Mouse (Mus musculus) heart, embryonic 14.5 days (tissue): ENCODE data around the gene Bbs5. TPM values are rescaled to one million over a fixed set of nuclear protein-coding genes. Genes with fewer than 3 reads are reported as not detected.

ENCODE experiments used
- ATAC-seq: fragments of 200-750 bp; cut with Nextera tagmentation; 2 replicates; pipeline ENCODE4 v1.8.0; 2017; ENCODE audit warnings: low read depth, moderate TSS enrichment; ENCODE audit not compliant: insufficient number of reproducible peaks, insufficient read depth, low FRiP score
- H3K27ac ChIP-seq, 2 experiments: fragments of 200-500 bp in 1 of 2; fragments of 300-500 bp in 1 of 2; sonication (generic) in 1 of 2; replicated peaks in 1 of 2; 2 replicates each; pipeline ENCODE4 v1.5.1; 2012 to 2014; ENCODE audit warnings: low read depth in 2 of 2, low read length in 2 of 2, control low read depth in 1 of 2, mild to moderate bottlenecking in 1 of 2, mixed read lengths in 1 of 2; ENCODE audit not compliant: control insufficient read depth in 1 of 2, insufficient read depth in 1 of 2
- H3K27me3 ChIP-seq: fragments of 300-500 bp; sonication (generic); 2 replicates; pipeline ENCODE4 v1.6.1; 2014; ENCODE audit warnings: mild to moderate bottlenecking, low read length, control low read depth; ENCODE audit not compliant: control insufficient read depth, insufficient read depth
- H3K36me3 ChIP-seq: fragments of 300-500 bp; sonication (generic); 2 replicates; pipeline ENCODE4 v1.6.1; 2014; ENCODE audit warnings: mild to moderate bottlenecking, control low read depth, low read length, mixed read lengths; ENCODE audit not compliant: control insufficient read depth, insufficient read depth
- H3K4me1 ChIP-seq, 2 experiments: fragments of 200-500 bp in 1 of 2; fragments of 300-500 bp in 1 of 2; sonication (generic) in 1 of 2; 2 replicates each; pipeline ENCODE4 v1.6.1; 2012 to 2014; ENCODE audit warnings: low read length in 2 of 2, control low read depth in 1 of 2, mixed read lengths in 1 of 2; ENCODE audit not compliant: control insufficient read depth in 2 of 2, insufficient read depth in 2 of 2
- H3K4me2 ChIP-seq: fragments of 300-500 bp; sonication (generic); 2 replicates; pipeline ENCODE4 v1.6.1; 2014; ENCODE audit warnings: mild to moderate bottlenecking, low read length
- H3K4me3 ChIP-seq, 2 experiments: fragments of 200-500 bp in 1 of 2; fragments of 300-500 bp in 1 of 2; sonication (generic) in 1 of 2; 2 replicates each; pipeline ENCODE4 v1.5.1; 2012 to 2014; ENCODE audit warnings: low read length in 2 of 2, mild to moderate bottlenecking in 2 of 2, control low read depth in 1 of 2, low read depth in 1 of 2, moderate library complexity in 1 of 2; ENCODE audit not compliant: control insufficient read depth in 1 of 2, insufficient read depth in 1 of 2
- H3K9ac ChIP-seq: fragments of 300-500 bp; sonication (generic); 2 replicates; pipeline ENCODE4 v1.6.1; 2014; ENCODE audit warnings: mild to moderate bottlenecking, low read length
- H3K9me3 ChIP-seq: fragments of 300-500 bp; sonication (generic); 2 replicates; pipeline ENCODE4 v1.6.1; 2016; ENCODE audit warnings: low read length, control low read depth; ENCODE audit not compliant: control insufficient read depth
- WGBS: fragments of 180-500 bp; shearing (Covaris S2); extraction: QIAGEN DNeasy Blood & Tissue Kit; methylation state at CpG from one replicate; pipeline ENCODE4 v1.1.7; 2014; 5-methylcytosine and 5-hydroxymethylcytosine counted together
- polyA plus RNA-seq: library from polyadenylated mRNA; unstranded; fragments of >200 nt; fragmentation: Nextera tagmentation; extraction: Ambion mirVana; gene quantifications from 2 replicates; pipeline ENCODE4 v1.2.1, GENCODE M21; 2014

The Bbs5 gene
- polyA plus RNA-seq, 1 experiment from 2014 or later: 10.7 TPM

GRCm38 (mm10) chr2:69712981-69713625, 66.1 kb downstream of the Bbs5 start, which contains the start of gene Fastkd1:
TSS of gene Fastkd1 (minus strand) at chr2:69713516.
- H3K9me3 ChIP-seq: no peaks in the 10 kb centered on the region
- WGBS: under 1% methylated on average over 37 of the region's 39 CpGs
- H3K4me2 ChIP-seq: peak within 1 kb of the TSS; percentile 66
- ATAC-seq: peak; percentile 95
- H3K36me3 ChIP-seq: peaks cover 22% of the 10 kb centered on the region
- H3K27me3 ChIP-seq: no peaks in the 10 kb centered on the region
- peak within 1 kb of the TSS; percentile 67 to 98 for H3K4me3 ChIP-seq
- no peaks in the 10 kb centered on the region for H3K4me1 ChIP-seq
- peak within 1 kb of the TSS; percentile 82 for H3K9ac ChIP-seq
- peak within 1 kb of the TSS; percentile 84 to 96 for H3K27ac ChIP-seq

DNA sequence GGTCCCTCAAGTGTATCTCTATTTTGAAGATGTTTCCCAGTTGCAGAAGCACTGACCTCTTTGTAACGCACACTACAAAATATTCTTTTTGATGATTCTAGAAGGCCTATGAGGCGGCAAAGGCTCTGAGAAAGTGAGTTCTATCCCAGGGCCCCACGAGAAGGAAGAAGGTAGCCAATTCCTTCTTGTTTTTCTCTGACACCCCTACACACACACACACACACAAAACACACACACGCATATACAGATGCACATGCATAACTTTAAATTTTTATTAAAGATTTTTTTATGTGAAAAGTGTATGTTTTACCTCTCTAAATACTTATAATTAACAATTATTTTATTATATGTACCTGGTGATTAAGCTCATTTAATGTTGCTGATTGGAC, 66.6 kb downstream of the Bbs5 start:
- no peak overlapping the region; the same call in 1 of the 2 replicates for H3K9ac ChIP-seq
- H3K4me3 ChIP-seq: peak overlapping the region in 1 of 2 experiments; percentile 67; a peak in 2 of 4 replicates
- H3K9me3 ChIP-seq: no peaks in the 10 kb centered on the region
- no peak overlapping the region for H3K27ac ChIP-seq
- no peaks in the 10 kb centered on the region for H3K4me1 ChIP-seq
- H3K4me2 ChIP-seq: peak overlapping the region; percentile 66
- peaks cover 17% of the 10 kb centered on the region for H3K36me3 ChIP-seq
- H3K27me3 ChIP-seq: no peaks in the 10 kb centered on the region
- ATAC-seq: no peak
- 28% methylated on average over 4 of the region's 4 CpGs for WGBS

DNA sequence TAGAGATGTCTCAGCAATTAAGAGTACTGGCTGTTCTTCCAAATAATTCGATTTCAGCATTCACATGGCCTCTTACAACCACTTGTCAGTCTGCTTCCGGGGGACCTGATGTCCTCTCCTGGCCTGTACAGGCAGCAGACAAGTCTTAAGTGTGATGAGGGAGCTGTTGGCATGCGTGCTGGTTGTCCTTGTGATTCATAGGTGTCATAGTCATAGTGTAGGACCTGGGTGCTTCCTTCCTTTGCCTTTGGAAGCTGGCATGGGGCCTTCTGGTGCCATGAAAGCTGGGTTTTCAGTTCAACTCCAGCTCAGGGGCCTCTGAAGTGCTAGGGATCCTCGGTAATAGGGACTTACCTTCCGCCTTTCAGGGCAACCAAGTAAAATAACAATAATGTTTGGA, 67.2 kb downstream of the Bbs5 start:
- Histone ChIP-seq H3K4me1 (no peaks in the 10 kb centered on the region), H3K9ac (no peak overlapping the region)
- 71% methylated on average over 5 of the region's 5 CpGs for WGBS

DNA sequence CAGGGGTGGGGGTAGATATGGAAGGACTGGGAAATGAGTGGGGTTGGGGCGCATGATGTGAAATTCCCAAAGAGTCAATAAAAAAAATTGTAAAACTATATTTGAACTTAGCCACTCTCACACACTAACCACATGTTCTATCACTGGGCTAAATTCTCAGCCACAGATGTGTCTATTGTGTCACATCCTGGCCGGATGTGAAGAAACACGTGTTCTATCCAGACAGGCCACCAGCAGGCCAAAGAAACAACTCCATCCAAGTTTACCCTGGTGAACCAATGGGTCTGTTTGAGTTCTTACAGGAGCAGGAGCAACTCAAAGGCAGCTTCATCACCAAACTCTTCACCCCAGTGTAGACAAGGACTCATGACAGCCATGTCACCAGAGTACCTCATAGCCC, 69.5 kb downstream of the Bbs5 start:
- no peak overlapping the region for H3K27ac ChIP-seq
- no peak overlapping the region for H3K9ac ChIP-seq
- H3K4me1 ChIP-seq: no peaks in the 10 kb centered on the region
- H3K4me2 ChIP-seq: no peak overlapping the region
- H3K27me3 ChIP-seq: no peaks in the 10 kb centered on the region
- no peak overlapping the region for H3K4me3 ChIP-seq
- no peak for ATAC-seq
- no peaks in the 10 kb centered on the region for H3K36me3 ChIP-seq
- WGBS: 76% methylated on average over 3 of the region's 3 CpGs
- H3K9me3 ChIP-seq: no peaks in the 10 kb centered on the region

More for the DNA sequence above, 67.2 kb downstream of the Bbs5 start:
- Histone ChIP-seq H3K9me3 (no peaks in the 10 kb centered on the region), H3K36me3 (peaks cover 13% of the 10 kb centered on the region; the same call in 1 of the 2 replicates), H3K27ac (no peak overlapping the region), H3K4me3 (no peak overlapping the region), H3K27me3 (no peaks in the 10 kb centered on the region), H3K4me2 (no peak overlapping the region)
- ATAC-seq: no peak

Other genes starting within 250 kb of the Bbs5 start
- 0.85 and 1.00 TPM in 2 replicates for gene Lrp2, start 61.1 kb upstream of the Bbs5 start, polyA plus RNA-seq
- gene Klhl41, start 22.9 kb downstream of the Bbs5 start, polyA plus RNA-seq: 23.2 and 28.0 TPM in 2 replicates
- 24.0 and 24.8 TPM in 2 replicates for gene Fastkd1, start 66.3 kb downstream of the Bbs5 start, polyA plus RNA-seq
- 64.9 and 77.0 TPM in 2 replicates for gene Ppig, start 75.4 kb downstream of the Bbs5 start, polyA plus RNA-seq
- gene Ccdc173, start 142.4 kb downstream of the Bbs5 start, polyA plus RNA-seq: 1.5 and 1.8 TPM in 2 replicates
- gene Phospho2, start 142.5 kb downstream of the Bbs5 start, polyA plus RNA-seq: 18.8 and 20.2 TPM in 2 replicates
- gene Klhl23, start 174.8 kb downstream of the Bbs5 start, polyA plus RNA-seq: 57.1 and 59.9 TPM in 2 replicates
- 186 and 187 TPM in 2 replicates for gene Ssb, start 214.4 kb downstream of the Bbs5 start, polyA plus RNA-seq
- 39.4 and 44.1 TPM in 2 replicates for gene Mettl5, start 238.4 kb downstream of the Bbs5 start, polyA plus RNA-seq